Mouse (Mus musculus): ENCODE measurements around the gene Tnfsf4. TPM values are rescaled to one million over a fixed set of nuclear protein-coding genes. Genes with fewer than 3 reads are reported as not detected.

Tnfsf4 gene
- polyA plus RNA-seq (2015; fragmentation: Nextera tagmentation; extraction: Ambion mirVana) = 0.06 and 0.23 TPM in 2 replicates

GRCm38 (mm10) chr1:161394931-161395459 lies at the start of gene Tnfsf4:
Gene Tnfsf4, plus strand, starts transcription at chr1:161395409.
- H3K4me1 ChIP-seq = peaks cover 5% of the 10 kb centered on the region; the same call in 1 of the 2 replicates
- 50% methylated on average over 6 of the region's 6 CpGs for WGBS
- H3K4me3 ChIP-seq (replicated peaks) = no peak within 1 kb of the TSS
- ATAC-seq (ENCODE audit: insufficient read depth, low FRiP score, low read depth) = no peak
- H3K9me3 ChIP-seq = no peaks in the 10 kb centered on the region
- H3K4me2 ChIP-seq = 0 out of 2 replicates have a peak within 1 kb of the TSS, but pooled peaks have one; percentile 5
- no peaks in the 10 kb centered on the region for H3K27me3 ChIP-seq (replicated peaks)
- H3K36me3 ChIP-seq = no peaks in the 10 kb centered on the region
- H3K27ac ChIP-seq = no peak within 1 kb of the TSS
- H3K9ac ChIP-seq = no peak within 1 kb of the TSS

- H3K36me3 ChIP-seq = no peaks in the 10 kb centered on the region
- no peak overlapping the region for H3K27ac ChIP-seq
- H3K27me3 ChIP-seq (replicated peaks) = no peaks in the 10 kb centered on the region
- 66% methylated on average over 1 of the region's 1 CpGs for WGBS
- no peak overlapping the region for H3K9ac ChIP-seq
- H3K4me3 ChIP-seq (replicated peaks) = no peak overlapping the region
- no peak for ATAC-seq (ENCODE audit: insufficient read depth, low FRiP score, low read depth)
- H3K4me1 ChIP-seq = no peaks in the 10 kb centered on the region
- H3K9me3 ChIP-seq = no peaks in the 10 kb centered on the region
- no peak overlapping the region for H3K4me2 ChIP-seq
Observed at GRCm38 (mm10) chr1:161350981-161351380, 44.2 kb upstream of the Tnfsf4 start.

GRCm38 (mm10) chr1:161365006-161365405 lies 30.2 kb upstream of the Tnfsf4 start:
- 61% methylated on average over 4 of the region's 4 CpGs for WGBS
- Histone ChIP-seq H3K4me2 (no peak overlapping the region), H3K36me3 (no peaks in the 10 kb centered on the region), H3K9ac (no peak overlapping the region), H3K27ac (no peak overlapping the region), H3K4me3 (replicated peaks) (no peak overlapping the region), H3K4me1 (no peaks in the 10 kb centered on the region), H3K27me3 (replicated peaks) (no peaks in the 10 kb centered on the region), H3K9me3 (no peaks in the 10 kb centered on the region)
- no peak for ATAC-seq (ENCODE audit: insufficient read depth, low FRiP score, low read depth)

- no peaks in the 10 kb centered on the region for H3K27me3 ChIP-seq (replicated peaks)
- no peak overlapping the region for H3K4me2 ChIP-seq
- WGBS = 74% methylated on average over 2 of the region's 2 CpGs
- no peak overlapping the region for H3K9ac ChIP-seq
- no peak overlapping the region for H3K27ac ChIP-seq
- H3K9me3 ChIP-seq = no peaks in the 10 kb centered on the region
- H3K4me3 ChIP-seq (replicated peaks) = no peak overlapping the region
- no peak for ATAC-seq (ENCODE audit: insufficient read depth, low FRiP score, low read depth)
- no peaks in the 10 kb centered on the region for H3K4me1 ChIP-seq
- H3K36me3 ChIP-seq = no peaks in the 10 kb centered on the region
Observed at GRCm38 (mm10) chr1:161371919-161372318, 23.3 kb upstream of the Tnfsf4 start.

GRCm38 (mm10) chr1:161375866-161376265 lies 19.3 kb upstream of the Tnfsf4 start:
- Histone ChIP-seq H3K4me3 (replicated peaks) (no peak overlapping the region), H3K27ac (no peak overlapping the region), H3K27me3 (replicated peaks) (no peaks in the 10 kb centered on the region), H3K4me2 (no peak overlapping the region), H3K36me3 (no peaks in the 10 kb centered on the region), H3K4me1 (no peaks in the 10 kb centered on the region), H3K9me3 (no peaks in the 10 kb centered on the region), H3K9ac (no peak overlapping the region)
- ATAC-seq (ENCODE audit: insufficient read depth, low FRiP score, low read depth) = no peak
- 88% methylated on average over 2 of the region's 2 CpGs for WGBS

GRCm38 (mm10) chr1:161378571-161378970 lies 16.6 kb upstream of the Tnfsf4 start:
- Histone ChIP-seq H3K36me3 (no peaks in the 10 kb centered on the region), H3K4me1 (no peaks in the 10 kb centered on the region), H3K4me3 (replicated peaks) (no peak overlapping the region), H3K9ac (no peak overlapping the region), H3K4me2 (no peak overlapping the region), H3K27ac (no peak overlapping the region), H3K27me3 (replicated peaks) (no peaks in the 10 kb centered on the region), H3K9me3 (no peaks in the 10 kb centered on the region)
- WGBS = 74% methylated on average over 3 of the region's 3 CpGs
- ATAC-seq (ENCODE audit: insufficient read depth, low FRiP score, low read depth) = no peak

- H3K36me3 ChIP-seq = no peaks in the 10 kb centered on the region
- H3K4me1 ChIP-seq = no peaks in the 10 kb centered on the region
- ATAC-seq (ENCODE audit: insufficient read depth, low FRiP score, low read depth) = no peak
- H3K4me3 ChIP-seq (replicated peaks) = no peak overlapping the region
- no peaks in the 10 kb centered on the region for H3K9me3 ChIP-seq
- H3K27ac ChIP-seq = no peak overlapping the region
- H3K9ac ChIP-seq = no peak overlapping the region
- no peak overlapping the region for H3K4me2 ChIP-seq
- no peaks in the 10 kb centered on the region for H3K27me3 ChIP-seq (replicated peaks)
- WGBS = 34% methylated on average over 11 of the region's 11 CpGs
Observed at GRCm38 (mm10) chr1:161379685-161380424, 15.4 kb upstream of the Tnfsf4 start.

GRCm38 (mm10) chr1:161380425-161380780 lies 14.8 kb upstream of the Tnfsf4 start:
- no peaks in the 10 kb centered on the region for H3K36me3 ChIP-seq
- no peak overlapping the region for H3K4me3 ChIP-seq (replicated peaks)
- no peak overlapping the region for H3K27ac ChIP-seq
- H3K4me2 ChIP-seq = no peak overlapping the region
- no peaks in the 10 kb centered on the region for H3K9me3 ChIP-seq
- 34% methylated on average over 5 of the region's 5 CpGs for WGBS
- H3K27me3 ChIP-seq (replicated peaks) = no peaks in the 10 kb centered on the region
- H3K9ac ChIP-seq = no peak overlapping the region
- no peaks in the 10 kb centered on the region for H3K4me1 ChIP-seq
- ATAC-seq (ENCODE audit: insufficient read depth, low FRiP score, low read depth) = no peak

GRCm38 (mm10) chr1:161390066-161390465 lies 5.1 kb upstream of the Tnfsf4 start:
- no peaks in the 10 kb centered on the region for H3K9me3 ChIP-seq
- H3K27me3 ChIP-seq (replicated peaks) = no peaks in the 10 kb centered on the region
- H3K36me3 ChIP-seq = no peaks in the 10 kb centered on the region
- no peak overlapping the region for H3K27ac ChIP-seq
- no peak overlapping the region for H3K4me3 ChIP-seq (replicated peaks)
- H3K9ac ChIP-seq = no peak overlapping the region
- WGBS = 56% methylated on average over 2 of the region's 2 CpGs
- no peaks in the 10 kb centered on the region for H3K4me1 ChIP-seq
- H3K4me2 ChIP-seq = no peak overlapping the region
- ATAC-seq (ENCODE audit: insufficient read depth, low FRiP score, low read depth) = no peak

- peaks cover 5% of the 10 kb centered on the region; the same call in 1 of the 2 replicates for H3K4me1 ChIP-seq
- no peaks in the 10 kb centered on the region for H3K27me3 ChIP-seq (replicated peaks)
- no peak overlapping the region for H3K9ac ChIP-seq
- 69% methylated on average over 10 of the region's 10 CpGs for WGBS
- no peak for ATAC-seq (ENCODE audit: insufficient read depth, low FRiP score, low read depth)
- H3K4me2 ChIP-seq = no peak overlapping the region
- no peaks in the 10 kb centered on the region for H3K36me3 ChIP-seq
- H3K9me3 ChIP-seq = no peaks in the 10 kb centered on the region
- no peak overlapping the region for H3K4me3 ChIP-seq (replicated peaks)
- H3K27ac ChIP-seq = no peak overlapping the region
Observed at GRCm38 (mm10) chr1:161392906-161393305, 2.3 kb upstream of the Tnfsf4 start.

- no peaks in the 10 kb centered on the region for H3K27me3 ChIP-seq (replicated peaks)
- H3K9ac ChIP-seq = no peak overlapping the region
- no peak overlapping the region for H3K4me3 ChIP-seq (replicated peaks)
- no peaks in the 10 kb centered on the region for H3K9me3 ChIP-seq
- no peak for ATAC-seq (ENCODE audit: insufficient read depth, low FRiP score, low read depth)
- H3K27ac ChIP-seq = no peak overlapping the region
- H3K4me1 ChIP-seq = peaks cover 5% of the 10 kb centered on the region; the same call in 1 of the 2 replicates
- H3K36me3 ChIP-seq = no peaks in the 10 kb centered on the region
- 34% methylated on average over 5 of the region's 5 CpGs for WGBS
- no peak overlapping the region for H3K4me2 ChIP-seq
Observed at GRCm38 (mm10) chr1:161395610-161396009, 401 bp downstream of the Tnfsf4 start.

GRCm38 (mm10) chr1:161396351-161396750 lies 1.1 kb downstream of the Tnfsf4 start:
- 54% methylated on average over 10 of the region's 10 CpGs for WGBS
- Histone ChIP-seq H3K36me3 (no peaks in the 10 kb centered on the region), H3K9me3 (no peaks in the 10 kb centered on the region), H3K9ac (no peak overlapping the region), H3K27me3 (replicated peaks) (no peaks in the 10 kb centered on the region), H3K4me2 (0 out of 2 replicates have a peak overlapping the region, but pooled peaks have one; percentile 5), H3K4me1 (peaks cover 5% of the 10 kb centered on the region; the same call in 1 of the 2 replicates), H3K27ac (no peak overlapping the region), H3K4me3 (replicated peaks) (no peak overlapping the region)
- ATAC-seq (ENCODE audit: insufficient read depth, low FRiP score, low read depth) = no peak

Measured in stomach, embryonic 15.5 days (tissue).